Mouse (Mus musculus) 416B (cell line): Measurements from ENCODE around the gene Zfp553.

Experiments
- DNase-seq: peaks from one replicate; pipeline ENCODE4 v3.0.0; 2011; ENCODE audit warnings: low read depth

Zfp553 gene

GRCm38 (mm10) chr7:127232622-127233367 is at the start of gene Zfp553, which contains the start of gene Sept1:
Zfp553 (plus strand) TSS chr7:127233061.
Sept1 (minus strand) TSS chr7:127233130.
- peak; percentile 81 for DNase-seq

GRCm38 (mm10) chr7:127183345-127183744 is 49.5 kb upstream of the Zfp553 start:
- peak; percentile 76 for DNase-seq

- DNase-seq: peak; percentile 76
Measured at GRCm38 (mm10) chr7:127183828-127184227, 49.0 kb upstream of the Zfp553 start.

GRCm38 (mm10) chr7:127184720-127185119 is 48.1 kb upstream of the Zfp553 start:
- peak; percentile 17 for DNase-seq

GRCm38 (mm10) chr7:127185601-127186000 is 47.3 kb upstream of the Zfp553 start:
- peak; percentile 78 for DNase-seq

- DNase-seq: no peak
Measured at GRCm38 (mm10) chr7:127187351-127187750, 45.5 kb upstream of the Zfp553 start.

GRCm38 (mm10) chr7:127188305-127189276 is 44.3 kb upstream of the Zfp553 start:
- DNase-seq: no peak

GRCm38 (mm10) chr7:127190672-127191071 is 42.2 kb upstream of the Zfp553 start:
- no peak for DNase-seq

GRCm38 (mm10) chr7:127192989-127193388 is 39.9 kb upstream of the Zfp553 start:
- DNase-seq: no peak

- DNase-seq: no peak
Measured at GRCm38 (mm10) chr7:127194011-127194632, 38.7 kb upstream of the Zfp553 start.

GRCm38 (mm10) chr7:127194633-127195029 is 38.2 kb upstream of the Zfp553 start:
- no peak for DNase-seq

- DNase-seq: peak; percentile 99
Measured at GRCm38 (mm10) chr7:127195544-127196295, 37.1 kb upstream of the Zfp553 start, which contains the start of gene Cd2bp2. Cd2bp2 (minus strand) TSS chr7:127196050.

GRCm38 (mm10) chr7:127196484-127196883 is 36.4 kb upstream of the Zfp553 start:
- no peak for DNase-seq

- DNase-seq: peak; percentile 56
Measured at GRCm38 (mm10) chr7:127206606-127207005, 26.3 kb upstream of the Zfp553 start.

GRCm38 (mm10) chr7:127207374-127208294 is 25.2 kb upstream of the Zfp553 start:
- DNase-seq: peak; percentile 28

GRCm38 (mm10) chr7:127208295-127208552 is 24.6 kb upstream of the Zfp553 start, which contains the start of gene Tbc1d10b:
Tbc1d10b (minus strand) TSS chr7:127208468.
- DNase-seq: no peak

GRCm38 (mm10) chr7:127208553-127209438 is 24.1 kb upstream of the Zfp553 start, which contains the start of gene Mylpf:
Mylpf (plus strand) TSS chr7:127208890.
- DNase-seq: peak; percentile 100

GRCm38 (mm10) chr7:127209851-127210250 is 23.0 kb upstream of the Zfp553 start:
- DNase-seq: no peak

GRCm38 (mm10) chr7:127210266-127210665 is 22.6 kb upstream of the Zfp553 start:
- DNase-seq: no peak
